Mouse (Mus musculus): ENCODE measurements around the gene Ppp1r2.
A peak's percentile ranks its signal among the peaks of the same experiment; 100 is the strongest.

Ppp1r2 gene

GRCm38 (mm10) chr16:31290281-31290680 is 15.2 kb upstream of the Ppp1r2 start:
- DNase-seq (ENCODE audit: low spot score), result peak; percentile 92

DNA sequence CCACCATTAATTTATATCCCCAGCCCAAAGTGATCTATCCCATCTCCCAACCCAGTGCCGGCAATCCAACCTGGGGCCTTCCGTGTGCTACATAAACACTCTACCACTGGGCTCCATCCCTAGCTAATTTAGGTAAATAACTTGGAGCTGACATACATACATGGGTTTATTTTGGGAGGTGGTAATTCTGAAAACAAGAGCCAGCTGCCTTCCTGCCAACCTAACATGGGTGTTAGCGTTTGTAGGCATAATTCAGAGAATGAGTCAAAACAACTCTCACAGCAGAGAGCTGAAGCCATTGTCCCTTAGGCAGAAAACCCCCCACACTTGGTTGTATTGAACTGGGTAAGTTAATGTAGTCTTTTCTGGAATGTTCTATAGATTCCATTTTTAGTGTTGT is 12.6 kb upstream of the Ppp1r2 start:
- no peak for DNase-seq (ENCODE audit: low spot score)

- DNase-seq (ENCODE audit: low spot score), result no peak
Observed at GRCm38 (mm10) chr16:31286801-31287488, 11.9 kb upstream of the Ppp1r2 start.

GRCm38 (mm10) chr16:31281981-31282380 is 6.9 kb upstream of the Ppp1r2 start:
- peak; percentile 32 for DNase-seq (ENCODE audit: low spot score)

DNA sequence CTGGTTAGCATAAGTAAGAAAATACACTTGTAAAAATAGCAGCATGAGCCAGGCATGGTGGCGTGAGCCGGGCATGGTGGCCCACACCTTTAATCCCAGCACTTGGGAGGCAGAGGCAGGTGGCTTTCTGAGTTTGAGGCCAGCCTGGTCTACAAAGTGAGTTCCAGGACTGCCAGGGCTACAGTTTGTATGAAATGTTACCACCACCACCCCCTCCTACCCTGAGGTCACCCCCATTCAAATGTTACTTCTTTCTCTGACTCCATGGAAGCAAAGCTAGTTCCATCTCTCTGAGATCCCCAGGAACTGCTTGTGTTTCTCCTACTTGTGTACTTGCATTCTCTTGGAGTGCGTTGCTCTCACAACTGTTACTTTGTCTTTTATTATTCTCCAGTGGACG is 5.1 kb upstream of the Ppp1r2 start:
- no peak for DNase-seq (ENCODE audit: low spot score)

DNA sequence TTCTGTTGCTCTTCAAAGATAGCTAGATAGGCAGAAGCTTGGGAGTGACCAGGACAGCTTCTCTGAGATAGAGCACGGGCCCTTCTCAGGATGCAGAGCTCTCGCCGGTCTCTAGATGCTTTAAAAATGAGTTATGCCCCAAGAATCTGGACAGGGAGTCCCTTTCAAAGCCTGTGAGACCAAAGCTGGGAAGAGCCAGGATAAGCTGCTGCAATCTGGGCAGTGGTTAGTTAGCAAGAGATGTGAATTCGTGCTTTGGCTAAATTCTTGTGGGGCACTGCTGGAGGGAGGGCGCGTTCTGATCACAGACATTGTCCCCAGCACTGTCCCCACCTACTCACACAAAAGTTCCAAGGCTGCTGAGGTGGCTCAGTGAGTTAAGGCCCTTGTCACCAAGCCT is 3.5 kb upstream of the Ppp1r2 start:
- no peak for DNase-seq (ENCODE audit: low spot score)

DNA sequence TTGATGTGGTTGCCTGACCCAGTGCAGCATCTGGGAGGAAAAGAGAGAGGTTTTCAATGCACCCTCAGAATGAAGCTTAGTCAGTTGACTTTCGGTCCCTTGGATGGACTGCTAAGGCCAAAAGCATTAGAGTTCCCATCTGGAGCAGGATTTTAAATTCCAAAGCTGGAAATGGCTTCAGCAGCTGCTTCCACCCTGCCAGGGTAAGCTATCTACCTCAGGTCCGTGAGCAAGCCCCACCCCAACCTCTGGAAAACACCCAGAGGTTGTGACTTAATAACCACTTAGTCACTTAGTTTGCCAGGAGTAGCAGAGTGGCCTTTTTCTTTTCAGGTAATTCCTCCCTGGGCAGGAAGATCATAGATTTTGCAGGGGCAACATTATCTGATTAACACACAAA is 3.0 kb upstream of the Ppp1r2 start:
- no peak for DNase-seq (ENCODE audit: low spot score)

DNA sequence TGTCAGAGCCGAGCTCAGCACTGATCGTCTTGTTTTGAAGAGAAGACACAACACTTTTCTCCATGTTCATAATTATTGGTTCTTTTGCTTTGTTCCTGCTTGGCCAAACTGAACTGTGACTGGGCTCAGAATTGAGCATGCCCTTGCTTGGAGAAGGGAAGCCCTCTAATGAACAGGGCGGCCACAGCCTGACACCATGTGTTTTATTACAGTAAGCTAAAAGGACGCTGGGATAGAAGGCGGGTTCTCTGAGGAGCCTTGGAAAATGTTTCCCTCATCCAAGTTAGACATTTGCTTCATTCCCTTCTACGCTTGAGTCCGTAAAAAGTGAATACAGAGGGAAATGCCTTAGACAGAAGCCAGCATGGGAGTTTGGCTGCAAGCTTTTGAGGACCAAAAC is 1.9 kb upstream of the Ppp1r2 start:
- no peak for DNase-seq (ENCODE audit: low spot score)

DNA sequence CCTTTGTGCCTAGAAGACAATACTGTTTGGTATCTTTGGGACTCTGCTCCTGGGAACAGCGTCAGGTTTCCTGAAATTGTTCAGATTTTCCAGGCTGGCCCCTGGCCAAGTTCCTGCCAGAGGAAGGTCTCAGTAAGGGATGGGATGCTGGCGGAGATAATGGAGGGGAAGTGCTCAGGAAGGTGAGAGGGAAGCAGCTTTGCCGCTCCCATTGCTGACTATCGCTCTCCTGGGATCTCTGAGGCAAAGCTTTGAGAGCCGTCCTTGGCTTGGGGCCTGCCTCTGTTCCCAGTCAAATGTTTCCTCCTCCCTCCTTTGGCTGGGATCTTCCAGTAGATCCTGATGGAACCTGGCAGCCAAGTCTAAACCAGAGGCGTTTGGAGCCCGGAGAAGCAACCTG is 1.5 kb upstream of the Ppp1r2 start:
- DNase-seq (ENCODE audit: low spot score), result peak; percentile 87

- no peak for DNase-seq (ENCODE audit: low spot score)
Observed at GRCm38 (mm10) chr16:31274084-31274483, 993 bp downstream of the Ppp1r2 start.

DNA sequence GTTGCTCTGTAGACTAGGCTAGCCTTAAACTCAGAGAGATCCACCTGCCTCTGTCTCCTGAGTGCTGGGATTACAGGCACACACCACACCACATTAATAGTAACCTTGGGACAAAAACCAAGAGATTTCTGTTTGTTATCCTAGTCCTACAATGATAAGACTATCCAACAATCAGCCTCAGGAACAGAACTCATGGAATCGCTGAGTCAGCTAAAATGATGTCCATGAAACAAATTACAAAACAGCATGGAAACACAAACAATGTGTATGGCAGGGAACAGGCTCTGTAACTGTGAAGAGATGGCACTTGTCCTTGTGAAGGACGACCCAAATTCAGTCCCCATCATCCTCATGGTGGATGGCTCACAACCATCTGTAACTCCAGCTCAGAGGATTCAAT is 8.4 kb downstream of the Ppp1r2 start:
- DNase-seq (ENCODE audit: low spot score), result no peak

- no peak for DNase-seq (ENCODE audit: low spot score)
Observed at GRCm38 (mm10) chr16:31256151-31256550, 18.9 kb downstream of the Ppp1r2 start.

GRCm38 (mm10) chr16:31255685-31256084 is 19.4 kb downstream of the Ppp1r2 start:
- DNase-seq (ENCODE audit: low spot score), result no peak

GRCm38 (mm10) chr16:31249401-31249800 is 25.7 kb downstream of the Ppp1r2 start:
- no peak for DNase-seq (ENCODE audit: low spot score)

GRCm38 (mm10) chr16:31248717-31249116 is 26.4 kb downstream of the Ppp1r2 start:
- DNase-seq (ENCODE audit: low spot score), result no peak

DNA sequence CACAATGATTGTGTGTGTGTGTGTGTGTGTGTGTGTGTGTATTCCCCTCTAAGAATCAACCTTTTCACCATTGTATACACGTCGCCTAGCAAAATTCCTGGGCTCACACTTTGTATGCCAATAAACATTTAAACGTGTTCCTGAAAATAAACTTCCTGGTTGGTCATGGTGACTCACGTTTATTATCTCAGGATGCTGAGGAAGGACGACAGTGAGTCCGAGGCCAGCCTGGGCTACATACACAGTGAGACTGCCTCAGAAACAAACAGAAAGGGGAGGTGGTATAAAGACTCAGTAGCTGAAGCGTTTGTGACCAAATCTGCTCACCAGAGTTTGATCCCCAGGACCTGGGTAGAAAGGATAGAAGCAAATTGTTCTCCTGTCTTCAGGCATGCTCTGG is 27.6 kb downstream of the Ppp1r2 start:
- DNase-seq (ENCODE audit: low spot score), result no peak

GRCm38 (mm10) chr16:31244053-31244452 is 31.0 kb downstream of the Ppp1r2 start:
- no peak for DNase-seq (ENCODE audit: low spot score)

GRCm38 (mm10) chr16:31241433-31241832 is 33.6 kb downstream of the Ppp1r2 start:
- DNase-seq (ENCODE audit: low spot score), result no peak

- DNase-seq (ENCODE audit: low spot score), result no peak
Observed at GRCm38 (mm10) chr16:31240569-31240968, 34.5 kb downstream of the Ppp1r2 start.

- no peak for DNase-seq (ENCODE audit: low spot score)
Observed at GRCm38 (mm10) chr16:31238281-31238680, 36.8 kb downstream of the Ppp1r2 start.

- DNase-seq (ENCODE audit: low spot score), result peak; percentile 16
Observed at GRCm38 (mm10) chr16:31235457-31236310, 39.4 kb downstream of the Ppp1r2 start.

DNA sequence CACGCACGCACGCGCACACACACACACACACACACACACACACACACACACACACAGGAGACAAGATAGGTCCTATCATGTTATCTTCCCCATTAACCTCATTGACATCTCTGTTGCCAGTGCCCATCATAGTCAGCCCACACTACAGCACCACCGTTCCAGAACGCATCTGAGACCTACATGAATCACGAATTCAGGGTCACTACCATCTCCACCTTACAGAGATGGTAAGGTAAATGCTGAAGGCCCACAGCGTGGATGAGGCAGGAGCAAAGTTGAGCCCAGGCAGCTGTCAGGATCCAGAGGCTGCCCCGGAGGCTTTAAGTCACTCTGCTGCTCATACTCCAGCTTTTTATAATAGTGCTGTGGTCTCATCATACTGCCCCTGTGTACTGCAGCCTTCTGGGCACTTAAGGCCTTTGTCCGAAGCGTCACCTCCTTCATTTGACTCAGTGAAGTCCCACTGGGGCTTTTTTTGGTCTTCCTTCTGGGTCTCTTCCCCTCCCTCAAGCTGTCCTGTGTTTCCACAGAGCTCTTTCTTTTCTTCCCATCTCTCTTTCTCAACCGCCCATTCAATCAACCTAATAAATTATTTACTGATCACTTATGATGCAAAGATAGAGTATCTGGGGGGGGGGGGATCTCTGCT is 40.1 kb downstream of the Ppp1r2 start:
- no peak for DNase-seq (ENCODE audit: low spot score)

DNA sequence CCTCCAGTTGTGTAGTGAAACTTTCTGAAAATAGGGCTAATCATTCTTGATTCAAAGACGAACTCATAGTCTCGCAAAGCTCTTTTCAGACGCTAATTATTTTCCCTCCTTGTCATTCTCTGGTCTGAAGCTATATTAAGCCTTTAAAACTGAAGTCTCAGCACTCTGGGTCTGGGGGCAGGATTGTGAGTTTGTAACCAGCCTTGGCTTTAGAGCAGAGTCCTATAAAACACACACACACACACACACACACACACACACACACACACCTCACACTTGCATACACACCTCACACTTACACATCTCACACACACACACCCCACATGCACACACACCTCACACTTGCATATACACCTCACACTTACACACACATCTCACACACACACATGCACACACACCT is 40.7 kb downstream of the Ppp1r2 start:
- no peak for DNase-seq (ENCODE audit: low spot score)

Data from lung, postnatal 25 days (tissue).